Mouse (Mus musculus) midbrain, embryonic 12.5 days (tissue): ENCODE measurements around the gene Tbc1d30. TPM values are rescaled to one million over a fixed set of nuclear protein-coding genes. Genes with fewer than 3 reads are reported as not detected.
"Not testable (repeated sequence)": the region's sequence is repeated elsewhere in the genome, so short reads cannot be mapped to it uniquely, and the experiment has no call there.

Source experiments
- ATAC-seq: fragments of 200-750 bp; cut with Nextera tagmentation; 2 replicates; pipeline ENCODE4 v1.8.0; 2017; ENCODE audit warnings: low read depth, moderate TSS enrichment, moderate library complexity; ENCODE audit not compliant: low FRiP score
- H3K27ac ChIP-seq: fragments of 300-500 bp; sonication (generic); replicated peaks from 2 replicates; pipeline ENCODE4 v1.5.1; 2016; ENCODE audit warnings: mild to moderate bottlenecking
- H3K27me3 ChIP-seq: fragments of 300-500 bp; sonication (generic); 2 replicates; pipeline ENCODE4 v1.6.1; 2016; ENCODE audit warnings: mild to moderate bottlenecking
- H3K36me3 ChIP-seq: fragments of 300-500 bp; sonication (generic); 2 replicates; pipeline ENCODE4 v1.6.1; 2016
- H3K4me1 ChIP-seq: fragments of 300-500 bp; sonication (generic); 2 replicates; pipeline ENCODE4 v1.6.1; 2016
- H3K4me2 ChIP-seq: fragments of 300-500 bp; sonication (generic); replicated peaks from 2 replicates; pipeline ENCODE4 v1.6.1; 2016; ENCODE audit warnings: mild to moderate bottlenecking, moderate library complexity
- H3K4me3 ChIP-seq: fragments of 300-500 bp; sonication (generic); 2 replicates; pipeline ENCODE4 v1.5.1; 2016; ENCODE audit warnings: mild to moderate bottlenecking
- H3K9ac ChIP-seq: fragments of 300-500 bp; sonication (generic); replicated peaks from 2 replicates; pipeline ENCODE4 v1.6.1; 2016; ENCODE audit warnings: mild to moderate bottlenecking, moderate library complexity
- H3K9me3 ChIP-seq: fragments of 300-500 bp; sonication (generic); 2 replicates; pipeline ENCODE4 v1.6.1; 2016; ENCODE audit warnings: mild to moderate bottlenecking
- WGBS: fragments of 180-500 bp; shearing (Covaris S2); methylation state at CpG from one replicate; pipeline ENCODE4 v1.1.7; 2016; 5-methylcytosine and 5-hydroxymethylcytosine counted together
- polyA plus RNA-seq: library from polyadenylated mRNA; unstranded; fragments of >200 nt; fragmentation: Nextera tagmentation; extraction: Ambion mirVana; gene quantifications from 2 replicates; pipeline ENCODE4 v1.2.1, GENCODE M21; 2016

Tbc1d30 gene
- polyA plus RNA-seq, 1 experiment from 2014 or later = 4.3 TPM

DNA sequence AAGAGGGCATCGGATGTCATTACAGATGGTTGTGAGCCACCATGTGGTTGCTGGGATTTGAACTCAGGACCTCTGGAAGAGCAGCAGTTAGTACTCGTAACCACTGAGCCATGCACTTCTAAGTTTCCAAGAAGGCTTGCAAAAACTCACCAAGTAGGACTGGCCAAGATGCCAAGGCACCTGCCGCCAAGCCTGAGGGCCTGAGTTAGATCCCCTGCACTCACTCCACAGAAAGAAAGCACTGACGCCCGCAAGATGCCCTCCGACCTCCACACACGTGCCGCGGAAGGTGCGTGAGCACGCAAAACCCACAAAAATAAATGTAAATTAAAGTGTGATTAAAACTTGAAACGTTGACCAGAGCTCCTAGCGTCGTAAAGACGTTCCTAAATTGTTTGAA is 13.2 kb upstream of the Tbc1d30 start:
- Histone ChIP-seq H3K4me1 (peaks cover 16% of the 10 kb centered on the region), H3K36me3 (peaks cover 2% of the 10 kb centered on the region; the same call in 1 of the 2 replicates)
- 0 out of 2 replicates have a peak, but pooled peaks have one; percentile 8 for ATAC-seq

DNA sequence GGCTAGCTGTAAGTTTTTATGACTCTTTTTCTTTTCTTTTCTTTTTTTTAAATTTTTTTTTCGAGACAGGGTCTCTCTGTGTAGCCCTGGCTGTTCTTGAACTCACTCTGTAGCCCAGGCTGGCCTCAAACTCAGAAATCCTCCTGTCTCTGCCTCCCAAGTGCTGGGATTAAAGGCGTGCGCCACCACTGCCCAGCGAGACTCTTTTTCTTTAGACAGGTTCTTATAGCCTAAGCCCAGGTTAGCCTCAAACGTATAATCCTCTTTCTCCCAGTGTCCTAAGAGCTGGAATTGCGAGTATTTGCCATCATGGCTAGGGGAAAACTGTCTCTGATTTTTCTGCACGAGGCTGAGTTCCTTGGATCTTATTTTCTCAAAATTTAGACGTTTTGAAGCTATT is 12.1 kb upstream of the Tbc1d30 start:
- ATAC-seq = no peak

More for the DNA sequence above, 13.2 kb upstream of the Tbc1d30 start:
- Histone ChIP-seq H3K27me3 (no peaks in the 10 kb centered on the region), H3K4me2 (peak overlapping the region; percentile 90), H3K9ac (peak overlapping the region; percentile 91; the same call in 1 of the 2 replicates), H3K9me3 (no peaks in the 10 kb centered on the region), H3K4me3 (peak overlapping the region; percentile 94), H3K27ac (no peak overlapping the region)
- WGBS = 29% methylated on average over 15 of the region's 15 CpGs

DNA sequence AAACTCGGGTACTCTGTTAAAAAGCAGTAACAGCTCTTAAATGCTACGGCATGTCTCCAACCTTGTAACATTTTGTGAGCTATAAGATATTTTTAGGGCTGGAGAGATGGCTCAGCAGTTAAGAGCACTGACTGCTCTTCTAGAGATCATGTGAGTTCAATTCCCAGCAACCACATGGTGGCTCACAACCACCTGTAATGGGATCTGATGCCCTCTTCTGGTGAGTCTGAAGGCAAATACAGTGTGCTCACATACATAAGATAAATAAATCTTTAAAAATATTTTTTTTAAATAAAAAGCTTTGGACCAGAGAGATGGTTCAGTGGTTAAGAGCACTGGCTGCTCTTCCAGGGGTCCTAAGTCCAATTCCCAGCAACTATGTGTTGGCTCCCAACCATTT is 9.3 kb upstream of the Tbc1d30 start:
- ATAC-seq = no peak
- no peak overlapping the region for H3K4me2 ChIP-seq
- no peaks in the 10 kb centered on the region for H3K27me3 ChIP-seq
- H3K36me3 ChIP-seq = no peaks in the 10 kb centered on the region
- H3K4me3 ChIP-seq = no peak overlapping the region
- no peak overlapping the region for H3K9ac ChIP-seq
- H3K4me1 ChIP-seq = peaks cover 5% of the 10 kb centered on the region
- H3K27ac ChIP-seq = no peak overlapping the region
- no peaks in the 10 kb centered on the region for H3K9me3 ChIP-seq
- 92% methylated on average over 2 of the region's 2 CpGs for WGBS

More for the DNA sequence above, 12.1 kb upstream of the Tbc1d30 start:
- H3K4me1 ChIP-seq = peaks cover 16% of the 10 kb centered on the region
- no peaks in the 10 kb centered on the region for H3K27me3 ChIP-seq
- H3K27ac ChIP-seq = no peak overlapping the region
- 80% methylated on average over 8 of the region's 8 CpGs for WGBS
- no peaks in the 10 kb centered on the region; the same call in 1 of the 2 replicates for H3K36me3 ChIP-seq
- H3K4me3 ChIP-seq = no peak overlapping the region
- H3K4me2 ChIP-seq = no peak overlapping the region
- H3K9me3 ChIP-seq = no peaks in the 10 kb centered on the region
- no peak overlapping the region for H3K9ac ChIP-seq

DNA sequence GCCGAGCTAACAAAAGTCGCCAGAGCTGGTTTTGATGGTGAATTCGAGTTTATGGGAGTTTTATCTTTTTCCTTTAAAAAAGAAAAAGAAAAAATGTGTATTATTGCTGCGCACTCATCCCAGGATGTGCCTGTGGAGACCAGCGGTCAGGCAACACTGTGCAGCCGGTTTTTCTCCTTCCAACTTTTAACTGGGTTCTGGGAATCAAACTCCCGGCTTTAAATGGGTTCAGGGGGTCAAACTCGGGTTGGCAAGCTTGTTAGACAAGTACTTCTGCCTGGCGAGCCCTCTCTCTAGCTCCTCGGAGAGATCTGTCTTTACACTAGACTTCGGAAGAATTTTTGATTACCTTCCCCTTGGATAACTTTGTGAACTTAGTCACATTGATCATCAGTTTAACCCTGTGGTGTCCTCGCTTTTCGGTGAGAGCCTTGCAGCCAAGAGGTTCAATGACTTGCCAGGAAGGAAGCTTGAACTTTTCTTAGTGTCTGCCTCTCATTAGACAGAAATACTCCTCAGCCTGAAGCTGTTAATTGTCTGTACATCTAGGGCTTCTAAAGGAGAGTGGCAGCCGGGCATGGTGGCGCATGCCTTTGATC is 713 bp upstream of the Tbc1d30 start:
- no peak for ATAC-seq
- no peaks in the 10 kb centered on the region for H3K36me3 ChIP-seq
- peaks cover 14% of the 10 kb centered on the region for H3K4me1 ChIP-seq
- peak overlapping the region; percentile 53 for H3K4me3 ChIP-seq
- WGBS = 39% methylated on average over 15 of the region's 15 CpGs
- H3K9ac ChIP-seq = no peak overlapping the region; the same call in 1 of the 2 replicates
- no peaks in the 10 kb centered on the region for H3K9me3 ChIP-seq
- H3K27me3 ChIP-seq = peaks cover 38% of the 10 kb centered on the region
- H3K4me2 ChIP-seq = peak overlapping the region; percentile 95
- no peak overlapping the region for H3K27ac ChIP-seq

DNA sequence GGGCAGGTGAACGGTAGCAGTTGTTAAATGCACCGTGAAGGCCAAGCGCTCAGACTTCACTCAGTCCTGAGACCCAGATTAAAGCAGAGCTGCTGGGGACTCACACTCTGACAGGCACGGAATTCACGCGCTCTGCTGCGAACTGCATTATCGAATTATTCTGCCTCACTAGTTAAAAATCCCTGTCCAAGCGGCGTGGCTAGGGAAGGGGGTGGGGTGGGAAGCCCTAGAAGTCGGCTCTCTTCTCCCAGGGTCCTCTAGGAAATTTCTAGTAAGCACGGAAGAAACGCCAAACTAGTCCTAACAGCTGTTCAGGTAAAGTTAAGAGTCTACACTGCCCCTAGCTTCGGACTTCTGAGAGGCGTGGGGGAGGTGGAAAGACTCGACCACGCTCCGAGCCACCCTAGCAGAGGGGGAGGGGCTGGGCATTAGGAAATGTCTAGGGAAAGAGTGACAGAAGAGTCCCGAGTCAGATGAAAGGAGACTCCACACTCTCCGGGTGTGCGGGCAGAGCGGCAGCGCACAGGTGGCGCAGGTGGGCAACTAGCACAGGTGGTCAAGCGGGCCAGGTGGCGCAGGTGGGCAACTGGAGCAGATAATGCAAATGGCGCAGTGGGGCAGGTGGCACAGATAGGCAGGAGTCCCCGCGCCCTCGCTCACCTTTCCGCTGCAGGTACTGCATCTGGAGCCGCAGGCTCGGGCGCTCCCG is 567 bp downstream of the Tbc1d30 start:
- Histone ChIP-seq H3K27me3 (peaks cover 38% of the 10 kb centered on the region), H3K9me3 (no peaks in the 10 kb centered on the region), H3K36me3 (no peaks in the 10 kb centered on the region), H3K4me1 (peaks cover 14% of the 10 kb centered on the region), H3K4me2 (peak overlapping the region; percentile 95), H3K27ac (no peak overlapping the region), H3K4me3 (peak overlapping the region; percentile 53), H3K9ac (peak overlapping the region; percentile 49; the same call in 1 of the 2 replicates)
- peak; percentile 74 for ATAC-seq
- WGBS = under 1% methylated on average over 34 of the region's 35 CpGs

DNA sequence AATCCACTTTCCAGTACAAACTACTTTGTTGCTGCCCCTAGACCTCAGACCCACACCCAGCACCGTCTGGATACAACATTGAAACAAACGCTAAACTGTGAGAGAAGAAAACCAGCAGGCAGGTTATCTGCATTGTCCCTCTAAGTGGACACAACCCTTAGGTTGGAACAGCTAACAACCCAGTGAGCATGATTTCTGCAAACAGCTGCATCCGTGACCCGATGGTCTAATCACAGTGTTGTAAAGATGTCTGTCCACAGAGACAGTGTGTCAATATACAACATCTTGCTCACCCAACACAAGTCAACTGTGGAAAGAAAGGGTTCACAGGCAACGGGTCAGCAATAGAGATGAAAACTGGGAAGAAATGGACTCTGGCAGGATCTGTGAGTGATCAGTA is 1.8 kb downstream of the Tbc1d30 start:
- no peaks in the 10 kb centered on the region for H3K36me3 ChIP-seq
- no peaks in the 10 kb centered on the region for H3K9me3 ChIP-seq
- no peak overlapping the region for H3K9ac ChIP-seq
- no peak overlapping the region for H3K4me2 ChIP-seq
- no peak for ATAC-seq
- H3K4me1 ChIP-seq = peaks cover 14% of the 10 kb centered on the region
- WGBS = 34% methylated on average over 5 of the region's 5 CpGs
- H3K27ac ChIP-seq = no peak overlapping the region
- H3K27me3 ChIP-seq = peaks cover 38% of the 10 kb centered on the region
- no peak overlapping the region for H3K4me3 ChIP-seq

DNA sequence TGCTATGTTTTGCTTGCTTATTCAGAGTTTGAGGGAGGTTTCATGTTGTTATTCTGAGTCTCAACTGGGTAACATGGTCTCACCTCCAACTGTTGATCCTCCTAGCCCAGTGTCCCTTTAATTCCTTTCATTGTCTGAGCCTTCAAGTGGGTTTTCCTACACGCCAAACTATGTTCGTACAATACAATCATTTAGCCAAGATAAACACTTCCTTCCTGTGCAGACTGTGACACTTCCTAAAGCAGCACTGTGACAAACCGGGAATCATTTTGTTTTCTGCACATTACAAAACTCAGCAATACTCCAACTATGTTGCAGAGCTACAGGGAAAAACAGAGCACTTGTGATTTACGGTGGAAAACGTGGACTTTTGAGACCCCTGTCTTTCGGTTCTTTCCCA is 7.2 kb downstream of the Tbc1d30 start:
- Histone ChIP-seq H3K27ac (no peak overlapping the region), H3K36me3 (no peaks in the 10 kb centered on the region), H3K4me1 (peaks cover 17% of the 10 kb centered on the region), H3K27me3 (peaks cover 1% of the 10 kb centered on the region; the same call in 1 of the 2 replicates), H3K9ac (no peak overlapping the region), H3K9me3 (no peaks in the 10 kb centered on the region), H3K4me2 (no peak overlapping the region), H3K4me3 (no peak overlapping the region)
- ATAC-seq = no peak
- WGBS = 81% methylated on average over 6 of the region's 6 CpGs

DNA sequence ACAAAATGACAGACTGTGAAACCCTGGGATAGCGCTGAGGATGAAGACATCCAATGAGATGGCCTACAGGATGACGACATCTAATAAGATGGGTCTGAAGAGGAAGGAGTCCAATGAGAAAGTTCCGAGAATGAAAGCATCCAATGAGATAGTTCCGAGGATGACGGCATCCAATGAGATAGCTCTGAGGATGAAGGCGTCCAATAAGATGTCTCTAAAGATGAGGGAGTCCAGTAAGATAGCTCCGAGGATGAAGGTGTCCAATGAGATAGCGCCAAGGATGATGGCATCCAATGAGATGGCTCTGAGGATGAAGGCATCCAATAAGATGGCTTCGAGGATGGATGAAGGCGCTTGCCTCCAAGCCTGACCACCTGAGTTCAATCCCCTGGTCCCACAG is 8.8 kb downstream of the Tbc1d30 start:
- Histone ChIP-seq H3K36me3 (no peaks in the 10 kb centered on the region), H3K4me3 (no peak overlapping the region), H3K4me1 (peaks cover 17% of the 10 kb centered on the region), H3K9me3 (no peaks in the 10 kb centered on the region), H3K27me3 (no peaks in the 10 kb centered on the region), H3K9ac (no peak overlapping the region), H3K27ac (no peak overlapping the region), H3K4me2 (no peak overlapping the region)
- no peak for ATAC-seq
- 93% methylated on average over 10 of the region's 10 CpGs for WGBS

DNA sequence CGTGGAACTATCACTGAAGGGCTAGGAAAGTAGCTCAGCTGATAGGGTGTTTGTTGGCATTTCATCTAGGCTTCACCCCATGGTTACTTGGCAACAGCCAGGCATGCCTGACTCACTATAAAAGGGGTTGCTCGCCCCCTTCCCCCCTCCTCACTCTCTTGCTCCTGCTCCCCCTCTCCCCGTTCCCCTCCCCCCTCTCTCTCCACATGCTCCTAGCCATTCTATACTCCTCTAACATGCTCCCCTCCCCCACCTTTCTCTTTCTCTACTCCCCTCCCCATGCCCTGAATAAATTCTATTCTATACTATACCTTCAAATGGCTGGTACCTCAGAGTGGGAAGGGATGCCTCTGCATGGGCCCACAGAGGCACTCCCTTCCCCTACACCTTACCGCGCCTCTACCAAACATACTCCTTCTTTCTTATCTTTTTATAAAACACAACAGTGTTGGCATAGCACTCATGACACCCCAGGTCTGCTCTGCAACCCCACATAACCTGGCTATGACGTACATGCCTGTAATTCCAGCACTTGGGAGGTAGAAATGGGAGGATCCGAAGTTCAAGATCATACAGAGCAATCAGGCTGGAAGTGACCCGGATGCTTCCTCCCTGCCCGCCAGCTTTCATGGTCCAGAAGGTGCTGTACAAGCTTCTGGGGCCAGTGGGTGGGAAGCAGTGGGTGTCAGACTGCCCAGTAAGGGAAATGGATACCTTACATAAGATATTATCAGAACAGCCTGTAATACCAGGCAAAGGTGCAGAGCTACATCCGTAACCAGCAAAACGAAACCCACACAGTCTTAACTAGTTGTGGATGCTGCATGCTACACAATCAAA is 10.1 kb downstream of the Tbc1d30 start:
- H3K4me3 ChIP-seq = no peak overlapping the region
- WGBS = 57% methylated on average over 10 of the region's 11 CpGs
- H3K4me2 ChIP-seq = peak overlapping the region; percentile 21
- no peaks in the 10 kb centered on the region for H3K9me3 ChIP-seq
- H3K27ac ChIP-seq = no peak overlapping the region; the same call in 1 of the 2 replicates
- no peaks in the 10 kb centered on the region for H3K27me3 ChIP-seq
- no peaks in the 10 kb centered on the region for H3K36me3 ChIP-seq
- peaks cover 17% of the 10 kb centered on the region for H3K4me1 ChIP-seq
- peak; percentile 88 for ATAC-seq
- H3K9ac ChIP-seq = no peak overlapping the region; the same call in 1 of the 2 replicates

DNA sequence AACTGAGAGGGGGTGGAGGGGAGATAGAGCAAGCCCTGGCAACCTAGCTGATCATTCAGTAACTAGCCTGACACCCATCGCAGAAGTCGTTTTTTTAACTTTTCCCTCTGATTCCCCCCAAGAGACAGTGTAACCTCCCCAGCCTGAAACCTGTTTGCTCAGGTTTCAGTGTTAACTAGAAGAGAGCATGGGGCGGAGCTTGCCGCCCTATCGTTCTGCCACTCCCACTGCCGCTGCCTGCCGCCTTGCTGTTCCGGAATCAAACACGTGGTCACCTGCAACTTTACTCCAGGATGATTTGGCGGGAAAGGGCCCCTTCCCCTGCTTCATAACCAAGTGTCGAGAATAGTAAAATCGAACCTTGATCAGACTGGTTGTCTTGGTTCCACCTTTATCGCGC is 14.5 kb downstream of the Tbc1d30 start:
- not testable (repeated sequence) for ATAC-seq, H3K4me3 ChIP-seq, H3K36me3 ChIP-seq, H3K9me3 ChIP-seq, H3K4me2 ChIP-seq, H3K27me3 ChIP-seq, H3K27ac ChIP-seq, H3K9ac ChIP-seq
- WGBS = 82% methylated on average over 14 of the region's 14 CpGs
- H3K4me1 ChIP-seq = peaks cover 17% of the 10 kb centered on the region

DNA sequence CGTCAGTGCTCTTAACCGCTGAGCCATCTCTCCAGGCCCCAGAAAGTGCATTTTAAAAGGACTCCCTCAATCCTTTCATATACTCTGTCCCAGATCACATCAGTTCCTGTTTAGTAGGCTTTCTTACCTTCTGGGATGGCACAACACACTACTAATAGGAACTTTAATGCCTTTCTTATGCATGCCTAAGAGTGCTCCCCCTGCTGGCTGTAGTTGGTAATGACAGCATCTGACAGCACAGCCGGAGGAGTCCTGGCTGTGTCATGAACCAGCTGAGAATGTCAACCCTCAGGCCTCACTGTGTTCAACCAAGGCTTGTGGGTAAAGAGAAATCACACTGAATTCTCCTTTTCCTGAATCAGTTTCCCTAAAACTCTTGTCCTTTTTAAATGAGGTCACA is 16.5 kb downstream of the Tbc1d30 start:
- H3K4me2 ChIP-seq = no peak overlapping the region
- no peaks in the 10 kb centered on the region for H3K27me3 ChIP-seq
- no peak for ATAC-seq
- WGBS = 79% methylated on average over 3 of the region's 3 CpGs
- no peak overlapping the region for H3K9ac ChIP-seq
- H3K4me3 ChIP-seq = no peak overlapping the region
- no peaks in the 10 kb centered on the region for H3K36me3 ChIP-seq
- H3K27ac ChIP-seq = no peak overlapping the region
- H3K9me3 ChIP-seq = no peaks in the 10 kb centered on the region
- H3K4me1 ChIP-seq = no peaks in the 10 kb centered on the region

DNA sequence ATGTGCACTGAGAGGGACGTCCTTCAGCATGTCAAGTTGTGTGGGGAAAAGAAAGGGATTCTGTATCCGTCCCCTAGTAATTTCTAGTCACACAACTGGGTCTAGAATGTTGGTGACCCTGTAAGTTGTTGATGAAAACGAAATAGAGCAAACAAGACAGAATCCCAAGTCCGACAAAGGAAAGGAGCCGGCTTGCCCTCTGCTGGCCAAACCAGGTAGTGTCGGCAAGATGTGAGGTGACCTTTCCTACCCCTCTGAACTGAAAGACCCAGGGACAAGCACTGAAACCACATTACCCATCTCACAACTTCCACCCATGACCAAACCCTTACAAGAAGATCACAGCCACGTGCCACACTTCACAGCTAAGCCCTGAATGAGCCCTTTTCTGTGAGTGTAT is 20.1 kb downstream of the Tbc1d30 start:
- Histone ChIP-seq H3K9me3 (0 out of 2 replicates have a peak, but pooled peaks cover 3% of the 10 kb centered on the region), H3K27ac (no peak overlapping the region), H3K4me2 (no peak overlapping the region), H3K4me3 (no peak overlapping the region), H3K27me3 (no peaks in the 10 kb centered on the region), H3K4me1 (no peaks in the 10 kb centered on the region), H3K9ac (no peak overlapping the region), H3K36me3 (no peaks in the 10 kb centered on the region)
- ATAC-seq = no peak
- 11% methylated on average over 7 of the region's 7 CpGs for WGBS
